Mouse (Mus musculus) effector memory CD4-positive, alpha-beta T cell, adult 7 months (primary cell): ENCODE data around the gene Gm49340. TPM values are rescaled to one million over a fixed set of nuclear protein-coding genes. Genes with fewer than 3 reads are reported as not detected.

Experiments
- polyA plus RNA-seq: library from polyadenylated mRNA; unstranded; fragments of 100-300 nt; shearing (Covaris generic); gene quantifications from one replicate; pipeline ENCODE4 v1.2.1, GENCODE M21; 2017

Gene Gm49340
- not detected for polyA plus RNA-seq

GRCm38 (mm10) chr11:73329442-73329841, at the start of gene Gm49340, which contains the start of the genes Aspa and Spata22:
Gm49340 (plus strand) TSS chr11:73329741.
Aspa (minus strand) TSS chr11:73329596.
Spata22 (plus strand) TSS chr11:73329741.

DNA sequence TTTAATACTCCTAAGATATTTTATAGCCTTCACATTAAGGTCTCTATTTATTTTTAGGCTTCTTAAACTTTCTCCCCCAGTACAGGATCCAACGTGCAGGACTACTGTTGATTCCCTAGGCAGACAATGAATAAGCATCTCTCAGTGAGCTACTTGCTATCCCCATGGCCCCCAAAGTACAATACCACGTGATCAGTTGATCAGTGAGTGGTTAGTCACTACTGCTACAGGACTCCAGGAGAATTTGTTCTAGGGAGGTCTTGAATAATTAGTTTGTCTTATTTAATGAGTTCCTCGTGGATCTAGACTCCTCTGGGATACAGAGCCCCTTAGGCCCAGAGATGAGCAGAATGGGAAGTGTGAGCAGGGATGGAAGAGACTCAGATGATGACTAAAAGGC, 20.9 kb downstream of the Gm49340 start, which contains the start of gene Olfr20:
Gene Olfr20 (plus strand): TSS at position 301 of the 400 bp plus-strand sequence.

DNA sequence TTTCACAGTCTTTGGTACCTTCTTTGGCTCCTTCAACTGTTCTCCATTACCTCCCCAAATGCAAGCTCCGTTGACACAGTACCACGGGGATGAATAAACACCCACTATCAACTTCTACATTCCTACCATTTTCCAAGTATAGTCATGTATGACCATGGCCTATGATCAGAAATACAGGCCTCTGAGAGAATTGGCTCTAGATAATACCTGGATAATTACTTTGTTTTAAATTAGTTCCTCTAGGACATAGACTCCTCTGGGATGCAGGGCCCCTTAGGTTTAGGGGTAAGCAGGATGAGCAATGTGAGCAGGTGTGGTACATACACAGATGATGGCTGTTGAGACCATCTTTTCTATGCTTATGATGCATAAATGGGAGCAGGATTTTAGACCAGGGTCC, 41.4 kb downstream of the Gm49340 start, which contains the start of gene Olfr376:
Gene Olfr376 (plus strand): TSS at position 301 of the 400 bp plus-strand sequence.

DNA sequence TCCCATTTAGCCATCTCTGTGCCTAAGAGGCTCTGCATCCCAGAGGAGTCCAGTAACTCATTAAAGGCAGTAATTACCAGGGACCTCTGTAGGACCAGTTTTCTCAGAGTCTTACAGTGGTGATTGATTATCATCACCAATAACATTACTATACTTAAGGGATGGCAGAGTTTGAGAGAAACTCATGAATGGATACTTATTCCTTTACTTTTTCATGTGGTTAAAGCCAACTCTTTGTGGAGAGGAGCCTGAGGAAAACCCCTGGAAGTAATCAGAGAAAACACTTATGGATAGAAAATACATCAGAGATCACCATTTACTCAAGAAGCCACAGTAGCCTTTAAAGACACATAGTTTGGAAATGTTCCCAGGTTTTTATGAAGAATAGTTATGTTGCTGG, 70.0 kb downstream of the Gm49340 start, which contains the start of gene Olfr1:
Gene Olfr1 (minus strand): TSS at position 101 of the 400 bp plus-strand sequence.

Other genes with a start within 250 kb of the Gm49340 start
- gene Itgae, start 239.2 kb upstream of the Gm49340 start, polyA plus RNA-seq, result 0.59 TPM
- gene Haspin, start 191.4 kb upstream of the Gm49340 start, polyA plus RNA-seq, result 2.2 TPM
- gene P2rx5, start 169.3 kb upstream of the Gm49340 start, polyA plus RNA-seq, result not detected
- 95.4 TPM for gene Emc6, start 152.7 kb upstream of the Gm49340 start, polyA plus RNA-seq
- gene Tax1bp3, start 152.7 kb upstream of the Gm49340 start, polyA plus RNA-seq, result 12.4 TPM
- gene Ctns, start 130.7 kb upstream of the Gm49340 start, polyA plus RNA-seq, result 8.6 TPM
- gene Shpk, start 130.3 kb upstream of the Gm49340 start, polyA plus RNA-seq, result 6.2 TPM
- gene Trpv1, start 95.4 kb upstream of the Gm49340 start, polyA plus RNA-seq, result not detected
- gene Trpv3, start 62.4 kb upstream of the Gm49340 start, polyA plus RNA-seq, result 0.12 TPM
- 0.82 TPM for gene Aspa, start 145 bp upstream of the Gm49340 start, polyA plus RNA-seq
- gene Spata22, start within 50 bp of the Gm49340 start, polyA plus RNA-seq, result not detected
- not detected for gene Olfr20, start 21.0 kb downstream of the Gm49340 start, polyA plus RNA-seq
- not detected for gene Olfr376, start 41.5 kb downstream of the Gm49340 start, polyA plus RNA-seq
- not detected for gene Olfr1, start 69.9 kb downstream of the Gm49340 start, polyA plus RNA-seq
- not detected for gene Olfr378, start 98.7 kb downstream of the Gm49340 start, polyA plus RNA-seq
- gene Olfr380, start 127.8 kb downstream of the Gm49340 start, polyA plus RNA-seq, result not detected
- not detected for gene Olfr381, start 161.9 kb downstream of the Gm49340 start, polyA plus RNA-seq
- gene Olfr382, start 187.5 kb downstream of the Gm49340 start, polyA plus RNA-seq, result not detected